Mouse (Mus musculus) myocyte (in vitro differentiated cells): ENCODE results near the gene Gabrb1. TPM values are rescaled to one million over a fixed set of nuclear protein-coding genes. Genes with fewer than 3 reads are reported as not detected.

ENCODE experiments used
- H3K27me3 ChIP-seq: one replicate; pipeline ENCODE4 v1.6.1; 2011; ENCODE audit not compliant: control insufficient read depth, insufficient read depth, insufficient read length
- H3K36me3 ChIP-seq: one replicate; pipeline ENCODE4 v1.6.1; 2011; ENCODE audit not compliant: control insufficient read depth, insufficient read depth
- H3K4me2 ChIP-seq: one replicate; pipeline ENCODE4 v1.6.1; 2011; ENCODE audit warnings: low read depth, control low read depth
- H3K4me3 ChIP-seq: one replicate; pipeline ENCODE4 v1.5.1; 2011; ENCODE audit warnings: mild to moderate bottlenecking, control low read depth, moderate library complexity
- H3K79me2 ChIP-seq: one replicate; pipeline ENCODE4 v1.6.1; 2011; ENCODE audit not compliant: control insufficient read depth, insufficient read depth
- H3ac ChIP-seq: one replicate; pipeline ENCODE4 v1.6.1; 2011; ENCODE audit not compliant: control insufficient read depth, insufficient read length
- CEBPB ChIP-seq: IDR thresholded peaks from 2 replicates; pipeline ENCODE4 v1.6.1; 2011; ENCODE audit warnings: mild to moderate bottlenecking, moderate library complexity; ENCODE audit not compliant: poor library complexity, insufficient read depth, severe bottlenecking
- E2F4 ChIP-seq: IDR thresholded peaks from one replicate; pipeline ENCODE4 v1.6.1; 2011; ENCODE audit warnings: mild to moderate bottlenecking, control low read depth, moderate library complexity; ENCODE audit not compliant: insufficient read depth
- MAX ChIP-seq: IDR thresholded peaks from one replicate; pipeline ENCODE4 v1.6.1; 2011; ENCODE audit warnings: low read depth, mild to moderate bottlenecking, control low read depth
- MYOD1 ChIP-seq, 3 experiments: IDR thresholded peaks; one replicate each; pipeline ENCODE4 v1.6.1; 2011; ENCODE audit warnings: control low read depth in 2 of 3, low read depth in 2 of 3, mild to moderate bottlenecking in 2 of 3, moderate library complexity in 1 of 3; ENCODE audit not compliant: insufficient read length in 2 of 3, control insufficient read depth in 1 of 3
- MYOG ChIP-seq, 3 experiments: IDR thresholded peaks; one replicate each; pipeline ENCODE4 v1.6.1; 2011; ENCODE audit warnings: control low read depth in 2 of 3, low read depth in 2 of 3, mild to moderate bottlenecking in 2 of 3; ENCODE audit not compliant: insufficient read length in 2 of 3, control insufficient read depth in 1 of 3, insufficient read depth in 1 of 3
- POLR2A ChIP-seq: IDR thresholded peaks from one replicate; pipeline ENCODE4 v1.6.1; 2011; ENCODE audit warnings: low read depth, mild to moderate bottlenecking, control low read depth, moderate library complexity; ENCODE audit not compliant: insufficient read length
- POLR2AphosphoS2 ChIP-seq: IDR thresholded peaks from one replicate; pipeline ENCODE4 v1.6.1; 2011; ENCODE audit warnings: low read depth, control low read depth; ENCODE audit not compliant: insufficient read length
- REST ChIP-seq: IDR thresholded peaks from one replicate; pipeline ENCODE4 v1.6.1; 2011; ENCODE audit warnings: mild to moderate bottlenecking, control low read depth, moderate library complexity; ENCODE audit not compliant: insufficient read depth, insufficient read length
- SRF ChIP-seq: IDR thresholded peaks from one replicate; pipeline ENCODE4 v1.6.1; 2011; ENCODE audit warnings: low read depth; ENCODE audit not compliant: control insufficient read depth, insufficient read length
- TCF12 ChIP-seq: IDR thresholded peaks from one replicate; pipeline ENCODE4 v1.6.1; 2011; ENCODE audit warnings: mild to moderate bottlenecking, control low read depth; ENCODE audit not compliant: poor library complexity, insufficient read depth, severe bottlenecking
- TCF3 ChIP-seq: IDR thresholded peaks from one replicate; pipeline ENCODE4 v1.6.1; 2011; ENCODE audit warnings: low read depth, control low read depth; ENCODE audit not compliant: insufficient read length
- USF1 ChIP-seq: IDR thresholded peaks from one replicate; pipeline ENCODE4 v1.6.1; 2011; ENCODE audit warnings: low read depth, mild to moderate bottlenecking, control low read depth, moderate library complexity
- polyA plus RNA-seq: library from polyadenylated mRNA; unstranded; fragments of >200 nt; fragmentation: generic; extraction: Trizol; gene quantifications from one replicate; pipeline ENCODE4 v1.2.1, GENCODE M21; 2012; ENCODE audit warnings: missing spikeins

Gabrb1 gene
- polyA plus RNA-seq, 1 experiment: 0.01 TPM

DNA sequence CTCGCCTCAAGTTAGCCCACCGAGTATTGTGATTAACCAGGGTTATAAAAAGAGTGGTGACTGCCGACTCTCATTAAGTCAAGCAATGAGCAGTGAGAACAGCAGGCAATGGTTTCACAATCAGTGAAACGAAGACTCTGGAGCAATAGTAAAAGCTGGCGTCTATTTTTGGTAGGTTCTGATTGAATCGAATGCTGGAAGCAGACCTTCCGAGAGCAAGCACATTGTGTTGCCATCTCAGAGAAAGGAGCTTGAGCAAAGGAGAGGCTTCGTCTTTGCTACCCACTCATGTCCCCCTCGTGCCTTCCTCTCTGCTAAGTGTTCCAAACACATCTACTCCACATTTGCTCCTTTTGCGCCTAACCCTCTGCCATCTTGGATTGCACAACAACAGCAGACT lies 18.1 kb upstream of the Gabrb1 start:
- no peak overlapping the region for H3ac ChIP-seq
- no peaks in the 10 kb centered on the region for H3K36me3 ChIP-seq
- TF ChIP-seq CEBPB: no peak
- no peaks in the 10 kb centered on the region for H3K27me3 ChIP-seq
- no peaks in the 10 kb centered on the region for H3K79me2 ChIP-seq
- no peak overlapping the region for H3K4me2 ChIP-seq
- H3K4me3 ChIP-seq: no peak overlapping the region

DNA sequence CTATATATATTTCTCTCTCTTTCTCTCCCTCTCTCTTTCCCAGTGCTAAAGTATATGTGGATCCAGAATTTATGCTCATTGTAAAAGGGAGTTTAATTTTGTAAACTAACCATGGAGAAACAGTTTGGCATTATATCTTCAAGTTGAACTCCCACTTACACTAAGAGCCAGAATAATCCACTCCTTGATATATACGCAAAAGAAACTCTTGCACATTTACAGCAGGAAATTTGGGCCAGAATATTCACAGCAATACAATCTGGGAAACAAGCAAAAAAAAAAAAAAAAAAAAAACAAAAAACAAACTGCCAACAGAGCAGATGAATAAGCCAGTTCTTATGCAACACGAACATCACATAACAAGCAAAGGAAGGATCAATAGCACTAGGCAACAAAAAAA lies 9.8 kb upstream of the Gabrb1 start:
- TF ChIP-seq REST: no peak
- no peak for TF ChIP-seq MAX
- H3K27me3 ChIP-seq: no peaks in the 10 kb centered on the region
- no peaks in the 10 kb centered on the region for H3K36me3 ChIP-seq
- no peaks in the 10 kb centered on the region for H3K79me2 ChIP-seq
- no peak overlapping the region for H3ac ChIP-seq
- H3K4me3 ChIP-seq: no peak overlapping the region
- H3K4me2 ChIP-seq: no peak overlapping the region

DNA sequence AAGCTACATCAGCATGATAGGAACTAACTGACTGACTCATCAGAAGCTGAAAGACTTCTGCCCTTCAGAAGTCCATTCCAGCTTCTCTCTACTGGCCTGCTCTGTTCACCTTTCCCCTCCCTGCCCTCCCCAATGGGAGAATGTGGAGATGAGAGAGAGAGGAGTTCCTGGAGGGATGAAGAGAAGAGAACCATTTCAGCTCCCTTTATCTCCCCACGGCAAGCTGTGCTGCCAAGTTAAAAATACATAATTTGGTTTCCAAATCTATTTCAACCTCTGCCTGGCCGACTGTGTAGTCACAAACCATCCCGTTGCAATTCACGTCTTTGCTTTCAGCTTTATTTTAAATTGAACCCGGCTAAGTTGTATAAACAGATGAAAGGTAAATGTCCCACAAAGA lies 3.9 kb upstream of the Gabrb1 start:
- Histone ChIP-seq H3K4me3 (no peak overlapping the region), H3K36me3 (no peaks in the 10 kb centered on the region), H3K27me3 (no peaks in the 10 kb centered on the region), H3K79me2 (no peaks in the 10 kb centered on the region), H3K4me2 (no peak overlapping the region), H3ac (no peak overlapping the region)
- no peak for TF ChIP-seq REST
- no peak for TF ChIP-seq TCF3
- TF ChIP-seq MYOG (IDR thresholded peaks at IDR 0.05; ENCODE audit: control insufficient read depth in 1 of 3, insufficient read depth in 1 of 3, insufficient read length in 2 of 3, low read depth in 2 of 3): no peak
- TF ChIP-seq SRF: no peak
- no peak for TF ChIP-seq E2F4
- no peak for TF ChIP-seq TCF12
- TF ChIP-seq MYOD1 (IDR thresholded peaks at IDR 0.05; ENCODE audit: control insufficient read depth in 1 of 3, insufficient read length in 2 of 3, low read depth in 2 of 3): no peak

DNA sequence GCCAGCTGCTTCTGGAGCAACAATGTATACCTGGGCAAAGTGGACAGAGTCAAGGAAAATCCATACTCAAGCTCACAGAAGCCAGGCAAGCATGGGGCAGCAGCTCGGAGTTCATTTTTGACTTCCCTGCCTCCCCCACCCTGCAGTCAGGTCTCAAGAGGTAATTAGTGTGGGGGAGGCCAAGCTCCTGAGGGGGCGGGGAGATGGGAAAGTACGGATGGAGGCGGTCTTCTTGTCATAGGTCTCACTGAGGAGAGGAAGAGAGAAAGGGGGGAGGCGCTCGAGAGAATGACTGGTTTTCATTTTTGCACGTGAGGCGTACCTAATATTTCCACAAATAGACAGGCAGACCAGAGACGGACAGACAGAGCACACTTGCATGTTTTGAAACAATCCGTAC lies 1.1 kb upstream of the Gabrb1 start:
- Histone ChIP-seq H3K36me3 (no peaks in the 10 kb centered on the region), H3K79me2 (no peaks in the 10 kb centered on the region), H3K4me3 (no peak overlapping the region), H3ac (no peak overlapping the region), H3K27me3 (no peaks in the 10 kb centered on the region), H3K4me2 (no peak overlapping the region)
- TF ChIP-seq POLR2AphosphoS2 (no peak), TCF12 (no peak), TCF3 (no peak), SRF (no peak), MAX (no peak), POLR2A (no peak)

DNA sequence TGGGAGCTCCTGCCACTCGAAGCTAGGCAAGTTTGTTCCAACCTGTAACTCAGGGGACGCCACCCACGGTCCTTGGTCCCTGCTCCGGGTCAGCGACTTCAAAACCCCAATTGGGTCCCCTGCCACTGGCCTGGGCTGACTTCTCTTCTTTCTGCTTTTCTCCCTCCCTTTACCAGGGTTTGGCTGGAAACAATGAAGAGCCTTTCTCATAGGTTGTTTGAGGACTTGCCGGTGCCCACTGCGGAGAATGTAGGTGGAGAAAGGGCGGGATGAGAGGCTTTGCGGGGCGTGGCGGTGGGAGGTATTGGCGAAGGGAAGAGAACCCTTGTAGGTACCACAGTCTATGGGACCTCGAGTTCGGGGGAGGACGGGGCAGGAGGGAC lies 193 bp downstream of the Gabrb1 start, which contains the start of gene Gabra4:
Gene Gabra4 (minus strand): TSS at position 194 of the 383 bp plus-strand sequence.
- no peaks in the 10 kb centered on the region for H3K27me3 ChIP-seq
- no peak within 1 kb of the TSS for H3K4me3 ChIP-seq
- H3K4me2 ChIP-seq: no peak within 1 kb of the TSS

DNA sequence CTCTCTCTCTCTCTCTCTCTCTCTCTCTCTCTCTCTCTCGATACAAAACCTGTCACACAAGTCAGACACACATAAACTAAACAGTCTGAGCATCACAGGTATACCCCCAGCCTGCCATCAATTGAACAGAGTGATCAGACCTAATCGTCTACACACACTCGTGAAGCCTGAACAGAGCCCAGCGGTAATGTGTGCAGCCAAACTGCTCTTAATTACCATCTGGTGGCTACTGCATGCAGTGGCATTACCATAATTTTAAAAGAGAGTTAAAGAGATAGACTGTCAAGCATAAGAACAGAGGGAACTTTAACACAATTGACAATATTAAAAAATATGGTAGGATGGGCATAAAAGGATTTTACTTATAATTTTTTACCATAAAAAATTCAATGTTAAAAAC lies 7.7 kb downstream of the Gabrb1 start:
- no peak overlapping the region for H3ac ChIP-seq
- TF ChIP-seq MYOD1 (IDR thresholded peaks at IDR 0.05; ENCODE audit: control insufficient read depth in 1 of 3, insufficient read length in 2 of 3, low read depth in 2 of 3) (no peak), CEBPB (no peak), POLR2AphosphoS2 (no peak)
- no peaks in the 10 kb centered on the region for H3K27me3 ChIP-seq
- H3K36me3 ChIP-seq: no peaks in the 10 kb centered on the region
- no peaks in the 10 kb centered on the region for H3K79me2 ChIP-seq
- H3K4me2 ChIP-seq: no peak overlapping the region
- H3K4me3 ChIP-seq: no peak overlapping the region

More for the DNA sequence above, 193 bp downstream of the Gabrb1 start, which contains the start of gene Gabra4:
- TF ChIP-seq MAX (no peak), TCF12 (no peak), USF1 (no peak), E2F4 (no peak), TCF3 (no peak), REST (no peak), MYOD1 (IDR thresholded peaks at IDR 0.05; ENCODE audit: control insufficient read depth in 1 of 3, insufficient read length in 2 of 3, low read depth in 2 of 3) (no peak), CEBPB (no peak), MYOG (IDR thresholded peaks at IDR 0.05; ENCODE audit: control insufficient read depth in 1 of 3, insufficient read depth in 1 of 3, insufficient read length in 2 of 3, low read depth in 2 of 3) (no peak), POLR2AphosphoS2 (no peak), SRF (no peak), POLR2A (no peak)
- Histone ChIP-seq H3ac (no peak within 1 kb of the TSS), H3K36me3 (no peaks in the 10 kb centered on the region), H3K79me2 (no peaks in the 10 kb centered on the region)
